Mouse (Mus musculus) layer of hippocampus, adult 2 months (tissue): ENCODE data around the gene Cpt1c. TPM values are rescaled to one million over a fixed set of nuclear protein-coding genes. Genes with fewer than 3 reads are reported as not detected.
A peak's percentile ranks its signal among the peaks of the same experiment; 100 is the strongest.

ENCODE experiments used
- DNase-seq, 2 experiments: peaks; one replicate each; pipeline ENCODE4 v3.0.0; 2022; ENCODE audit warnings: low spot score in 2 of 2
- H3K27ac ChIP-seq: fragments of 200-600 bp; 2 replicates; pipeline ENCODE4 v1.8.1; 2022
- H3K4me3 ChIP-seq: fragments of 200-600 bp; 2 replicates; pipeline ENCODE4 v1.8.1; 2022; ENCODE audit warnings: mild to moderate bottlenecking
- CTCF ChIP-seq: fragments of 200-600 bp; conservative IDR thresholded peaks from 2 replicates; pipeline ENCODE4 v1.8.1; 2022; ENCODE audit warnings: antibody characterized with exemption, mild to moderate bottlenecking, moderate library complexity
- total RNA-seq, 2 experiments: library from RNA; stranded (reverse); gene quantifications; 2 replicates each; pipeline ENCODE4 v1.2.3; 2021

Gene Cpt1c
- total RNA-seq, 2 experiments from 2014 or later, result 138 to 140 TPM

DNA sequence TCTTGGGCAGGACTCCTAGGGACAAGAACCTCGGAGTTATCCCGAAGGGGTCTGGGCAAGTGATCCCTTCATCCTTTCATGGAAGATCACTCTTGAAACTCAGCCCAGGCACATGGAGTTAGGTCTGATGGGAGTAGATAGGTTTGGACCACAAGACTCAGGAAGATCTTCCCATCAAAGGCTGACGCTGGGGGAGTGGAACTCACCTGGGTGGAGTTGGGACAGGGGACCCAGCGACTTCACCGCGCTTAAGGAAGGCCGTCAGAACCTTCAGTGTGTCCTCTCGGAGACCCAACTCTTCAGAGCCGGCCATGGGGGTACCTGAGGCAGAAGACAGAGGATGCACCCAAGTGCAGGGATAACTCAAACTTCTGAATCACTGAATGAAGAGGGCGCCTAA lies 22.0 kb upstream of the Cpt1c start:
- peak overlapping the region; percentile 65 for H3K4me3 ChIP-seq
- no peak for TF ChIP-seq CTCF
- peak overlapping the region; percentile 84; the same call in 1 of the 2 replicates for H3K27ac ChIP-seq
- no peak for DNase-seq

DNA sequence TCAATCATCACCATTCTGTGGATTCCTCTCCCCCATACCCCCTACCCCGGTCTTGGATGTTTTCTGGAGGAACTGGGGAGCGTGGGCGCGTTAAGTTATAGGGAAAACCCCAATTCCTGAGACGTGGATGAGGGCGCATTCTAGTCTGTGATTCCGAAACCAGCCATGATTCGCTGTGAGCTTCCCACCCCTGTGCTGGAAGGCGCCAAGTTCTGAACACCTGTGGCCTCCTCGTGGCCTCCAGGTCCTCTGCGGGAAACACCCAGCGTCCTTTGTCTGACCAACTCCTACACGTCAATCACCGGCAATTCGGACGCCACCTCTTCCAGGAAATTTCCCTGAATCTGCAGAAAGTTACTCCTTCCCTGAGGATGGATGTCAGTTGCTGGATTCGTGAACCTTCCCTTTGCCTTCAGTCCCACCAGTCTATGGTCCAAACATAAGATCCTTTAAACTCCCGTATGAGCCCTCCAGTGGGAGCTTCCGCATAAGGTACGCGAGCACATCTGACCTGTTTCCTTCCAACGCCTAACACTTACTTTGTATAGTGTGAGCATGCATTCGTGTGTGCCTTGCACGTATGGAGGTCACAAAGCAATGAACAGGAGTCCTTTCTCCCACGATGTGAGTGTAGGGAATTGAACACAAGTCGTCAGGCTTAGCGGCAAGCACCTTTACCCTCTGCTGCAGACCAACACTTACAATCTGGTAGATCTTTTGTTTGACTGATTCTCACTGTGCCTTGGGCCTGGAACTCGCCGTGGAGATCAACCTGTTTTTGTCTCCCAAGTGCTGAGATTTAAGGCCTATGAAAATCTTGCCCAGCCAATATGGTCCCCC lies 12.4 kb upstream of the Cpt1c start:
- DNase-seq, result no peak
- Histone ChIP-seq H3K4me3 (peak overlapping the region; percentile 75), H3K27ac (peak overlapping the region; percentile 92)
- no peak for TF ChIP-seq CTCF

DNA sequence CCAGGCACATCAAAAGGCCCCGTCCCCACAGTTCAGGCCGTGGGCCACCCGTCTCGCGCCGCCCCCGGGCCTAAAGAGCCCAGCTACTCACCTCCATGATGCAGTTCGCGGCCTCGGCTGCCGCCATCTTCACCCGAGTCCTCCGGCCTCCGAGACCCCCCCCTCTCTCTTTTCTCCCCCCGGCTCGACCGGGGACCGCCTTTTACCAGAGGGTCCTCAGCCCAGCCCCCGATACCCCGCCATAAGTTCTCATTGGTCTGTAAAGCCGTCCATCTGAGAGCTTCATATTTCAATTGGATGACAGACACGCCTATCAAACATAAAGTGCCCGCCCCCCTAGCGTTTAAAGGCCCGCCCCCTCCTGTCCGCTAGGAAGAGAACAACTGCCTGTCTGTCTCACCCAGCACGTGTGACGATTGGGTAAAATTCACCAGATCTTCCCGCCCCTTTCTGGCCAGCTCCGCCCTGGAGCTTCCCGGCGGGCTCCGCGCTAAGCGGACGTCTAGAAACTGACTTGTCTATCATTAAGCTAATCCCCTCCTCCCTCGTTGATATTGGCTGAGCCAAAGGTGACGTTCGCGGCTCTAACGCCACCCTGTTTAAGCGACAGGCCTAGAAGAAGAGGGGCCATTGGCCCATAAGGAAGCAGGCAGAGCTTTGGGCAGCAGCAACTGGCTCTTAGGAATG lies 11.7 kb upstream of the Cpt1c start, which contains the start of gene Prmt1:
Gene Prmt1, minus strand, starts transcription at position 377 of the 687 bp plus-strand sequence.
- Histone ChIP-seq H3K4me3 (peak within 1 kb of the TSS; percentile 75), H3K27ac (peak within 1 kb of the TSS; percentile 97)
- DNase-seq, result peak; percentile 96 to 100
- TF ChIP-seq CTCF, result no peak

DNA sequence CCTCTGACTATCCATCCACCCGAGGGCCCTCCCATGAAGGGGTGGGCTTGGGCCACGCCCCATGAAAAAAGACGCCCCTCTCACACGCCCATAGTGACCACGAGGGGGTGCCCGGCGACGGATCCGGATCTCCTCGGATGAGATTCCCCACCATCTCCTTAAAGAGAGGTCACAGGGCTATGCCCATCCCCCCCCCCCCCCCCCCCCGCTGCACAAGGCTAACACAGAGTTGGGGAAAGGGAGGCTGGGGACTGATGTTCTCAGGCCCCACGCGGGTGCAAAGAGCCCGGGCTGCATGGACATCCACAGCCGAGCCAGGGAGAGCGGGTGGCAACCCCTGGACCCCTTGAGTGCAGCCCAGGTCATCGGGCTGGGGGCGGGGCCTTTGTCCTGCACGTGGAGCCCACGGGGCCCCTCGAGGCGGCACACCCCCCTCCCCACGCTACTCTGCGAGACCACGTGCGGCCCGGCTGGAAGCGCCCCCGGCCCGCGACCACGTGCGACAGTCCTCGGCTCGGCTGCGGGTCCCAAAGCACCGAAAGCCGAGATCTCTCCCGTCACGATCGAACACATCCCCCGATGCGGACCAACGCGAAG lies 11.0 kb upstream of the Cpt1c start:
- TF ChIP-seq CTCF, result peak; percentile 58
- DNase-seq, result peak in 1 of 2 experiments; percentile 63
- Histone ChIP-seq H3K27ac (peak overlapping the region; percentile 97), H3K4me3 (peak overlapping the region; percentile 62)

DNA sequence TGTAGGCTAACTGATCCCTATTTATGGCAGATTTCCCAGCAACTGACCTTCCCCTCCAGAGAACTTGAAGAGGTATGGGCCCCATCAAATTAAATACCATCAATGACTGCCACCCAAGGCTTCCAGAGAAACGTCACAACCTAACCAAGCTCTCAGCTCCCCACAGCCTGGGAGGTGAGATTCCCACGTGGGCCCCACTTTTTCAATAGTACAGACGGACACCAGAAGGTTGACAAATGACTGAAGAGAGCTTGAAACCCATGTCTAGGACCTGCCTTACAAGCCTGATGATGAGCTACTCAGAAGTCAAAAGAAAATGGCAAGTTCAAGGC lies 10.1 kb upstream of the Cpt1c start:
- TF ChIP-seq CTCF, result no peak
- DNase-seq, result no peak
- no peak overlapping the region; the same call in 1 of the 2 replicates for H3K27ac ChIP-seq
- peak overlapping the region; percentile 62; the same call in 1 of the 2 replicates for H3K4me3 ChIP-seq

DNA sequence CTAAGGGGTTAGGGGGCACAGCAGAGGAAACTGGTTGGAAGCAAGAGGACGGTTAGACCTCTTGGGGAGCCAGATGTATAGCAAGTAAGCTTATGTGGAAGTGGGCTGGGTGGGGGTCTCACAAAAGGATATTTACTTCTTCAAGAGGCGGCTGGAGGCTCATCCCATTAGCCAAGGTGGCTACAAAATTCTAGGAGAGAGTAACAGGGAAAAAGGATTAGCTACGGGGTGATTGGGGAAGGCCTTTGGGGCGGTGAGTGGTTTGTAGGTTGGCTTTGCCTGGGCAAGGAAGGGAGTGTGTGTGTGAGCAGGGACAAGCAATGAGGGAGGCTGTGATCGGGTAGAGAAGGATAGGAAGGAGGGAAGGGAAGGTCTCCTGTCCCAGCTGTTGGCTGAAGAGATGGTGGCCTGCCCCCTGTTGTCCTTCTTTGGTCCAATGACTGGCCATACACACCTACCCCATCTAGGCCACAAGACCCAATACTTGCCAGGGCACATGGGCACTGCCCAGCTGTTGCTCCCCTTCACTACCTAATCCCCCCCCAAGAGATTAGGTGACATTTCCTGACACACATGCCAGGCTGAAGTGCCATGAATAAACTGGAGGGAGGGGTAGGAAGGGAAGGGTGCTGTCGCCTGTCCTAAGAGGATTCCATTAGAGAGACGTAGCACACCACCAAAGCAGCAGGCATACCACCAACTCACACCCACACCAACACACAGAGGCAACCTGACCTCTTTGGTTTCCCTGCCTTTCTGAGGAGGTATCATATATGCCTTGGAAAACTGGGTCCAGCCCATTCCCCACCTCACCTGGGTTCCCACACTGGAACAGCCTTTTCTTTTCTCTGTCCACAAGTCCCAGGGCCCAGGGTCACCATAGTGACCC lies 9.5 kb upstream of the Cpt1c start:
- DNase-seq, result no peak
- Histone ChIP-seq H3K4me3 (no peak overlapping the region), H3K27ac (no peak overlapping the region)
- TF ChIP-seq CTCF, result no peak

DNA sequence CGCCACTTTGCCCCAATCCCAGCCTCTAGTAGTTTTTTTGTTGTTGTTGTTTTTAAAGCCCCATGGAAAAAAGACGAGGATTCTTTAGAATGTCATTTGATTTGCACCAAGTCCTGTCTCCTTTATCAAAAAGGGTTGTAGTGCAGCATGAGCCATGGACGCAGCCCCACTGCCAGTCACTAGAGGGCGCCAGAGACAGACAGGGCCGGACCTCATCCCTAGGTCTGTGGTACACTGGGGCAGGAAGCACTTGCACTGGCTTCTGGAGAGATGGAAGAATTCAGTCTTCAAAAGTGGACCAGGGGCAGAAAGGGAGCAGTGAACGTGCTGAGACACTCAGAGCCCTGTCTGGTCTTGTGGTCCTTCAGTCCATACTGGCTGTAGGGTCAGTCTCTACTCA lies 8.4 kb upstream of the Cpt1c start:
- H3K4me3 ChIP-seq, result no peak overlapping the region
- peak; percentile 97; the same call in 1 of the 2 replicates for TF ChIP-seq CTCF
- no peak overlapping the region for H3K27ac ChIP-seq
- DNase-seq, result peak; percentile 78 to 92

DNA sequence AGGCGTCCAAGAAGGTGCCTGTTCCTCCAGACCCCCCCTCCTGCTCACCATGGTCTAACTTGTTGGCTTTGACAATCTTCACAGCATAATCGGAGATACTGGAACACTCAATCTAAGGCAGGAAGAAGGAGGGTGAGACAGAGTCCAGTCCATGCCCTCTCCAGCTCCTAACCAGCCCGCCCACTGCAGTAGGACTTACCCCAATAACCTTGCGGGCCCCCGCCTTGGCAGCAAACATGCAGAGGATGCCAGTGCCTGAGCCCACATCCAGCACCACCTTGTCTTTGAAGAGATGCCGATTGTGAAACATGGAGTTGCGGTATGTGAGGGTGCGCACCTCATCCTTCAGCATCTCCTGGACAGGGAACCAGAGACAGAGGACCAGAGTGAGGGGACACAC lies 6.9 kb upstream of the Cpt1c start:
- no peak overlapping the region for H3K27ac ChIP-seq
- no peak for TF ChIP-seq CTCF
- no peak overlapping the region for H3K4me3 ChIP-seq
- no peak for DNase-seq

DNA sequence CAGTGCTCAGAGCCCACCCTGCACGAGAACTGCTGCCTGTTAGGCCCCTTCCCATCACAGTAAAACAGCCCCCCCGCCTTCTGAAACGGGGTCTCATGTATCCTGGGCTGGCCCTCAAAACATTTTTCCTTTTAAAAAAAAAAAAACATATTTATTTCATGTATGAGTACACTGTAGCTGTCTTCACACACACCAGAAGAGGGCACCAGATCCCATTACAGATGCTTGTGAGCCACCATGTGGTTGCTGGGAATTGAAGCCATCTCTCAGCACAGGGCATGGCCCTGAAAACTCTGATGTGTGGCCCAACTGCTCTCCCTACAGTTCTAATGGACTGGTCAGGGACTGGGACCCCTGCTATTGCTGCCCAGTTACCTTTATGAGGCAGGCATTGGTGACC lies 3.6 kb upstream of the Cpt1c start:
- Histone ChIP-seq H3K27ac (no peak overlapping the region), H3K4me3 (no peak overlapping the region)
- peak; percentile 53 for TF ChIP-seq CTCF
- no peak for DNase-seq

DNA sequence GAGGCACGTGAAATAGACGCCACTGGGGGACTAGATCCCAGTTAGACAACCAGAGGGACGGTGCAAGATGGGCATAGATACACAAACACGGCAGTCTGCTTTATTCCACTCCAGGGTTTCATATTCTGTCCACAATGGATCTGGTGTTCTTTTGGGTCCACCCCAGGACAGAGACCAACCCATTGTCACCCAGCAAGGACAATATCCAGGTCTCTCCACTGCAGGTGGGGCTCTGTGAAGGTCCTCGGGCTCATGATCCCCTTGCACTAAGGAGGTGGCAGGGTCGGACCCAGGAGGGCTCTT lies 417 bp upstream of the Cpt1c start:
- TF ChIP-seq CTCF, result no peak
- DNase-seq, result no peak
- Histone ChIP-seq H3K27ac (peak overlapping the region; percentile 96), H3K4me3 (no peak overlapping the region; the same call in 1 of the 2 replicates)

DNA sequence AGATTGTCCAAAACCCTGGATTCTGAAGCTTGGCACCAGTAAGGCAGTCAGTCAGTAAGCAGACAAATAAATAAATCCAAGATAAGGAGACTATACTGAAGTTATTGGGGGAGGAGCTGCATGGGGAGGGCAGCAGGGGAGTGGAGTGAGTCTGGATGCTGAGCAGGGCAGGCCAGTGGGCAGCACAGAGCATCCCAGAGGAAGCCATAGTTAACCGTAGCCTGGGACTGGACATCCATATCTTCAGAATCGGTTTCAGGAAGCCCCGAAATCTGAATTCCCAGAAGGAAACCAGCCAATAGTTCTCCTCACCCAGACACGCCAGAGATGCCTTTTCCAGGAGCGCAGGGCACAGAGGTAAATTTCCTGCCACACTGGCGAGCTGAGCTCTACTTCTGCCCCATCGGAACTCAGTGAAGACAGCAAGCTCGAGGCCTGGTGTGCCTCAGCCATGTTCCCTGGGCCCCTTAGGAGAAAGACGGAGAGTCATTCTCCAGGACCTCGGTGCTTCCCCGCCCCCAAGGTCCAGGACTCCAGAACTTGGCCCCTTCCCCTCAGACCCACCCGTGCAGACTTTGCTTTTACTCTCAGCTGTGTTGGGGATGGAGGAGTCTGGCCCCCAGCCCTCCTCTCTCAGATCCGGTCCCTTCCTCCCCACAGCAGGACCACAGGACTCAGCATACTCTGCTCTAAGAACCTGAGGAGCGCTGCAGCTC lies 1.1 kb downstream of the Cpt1c start:
- no peak for TF ChIP-seq CTCF
- DNase-seq, result no peak
- Histone ChIP-seq H3K27ac (peak overlapping the region; percentile 96), H3K4me3 (peak overlapping the region; percentile 94)

DNA sequence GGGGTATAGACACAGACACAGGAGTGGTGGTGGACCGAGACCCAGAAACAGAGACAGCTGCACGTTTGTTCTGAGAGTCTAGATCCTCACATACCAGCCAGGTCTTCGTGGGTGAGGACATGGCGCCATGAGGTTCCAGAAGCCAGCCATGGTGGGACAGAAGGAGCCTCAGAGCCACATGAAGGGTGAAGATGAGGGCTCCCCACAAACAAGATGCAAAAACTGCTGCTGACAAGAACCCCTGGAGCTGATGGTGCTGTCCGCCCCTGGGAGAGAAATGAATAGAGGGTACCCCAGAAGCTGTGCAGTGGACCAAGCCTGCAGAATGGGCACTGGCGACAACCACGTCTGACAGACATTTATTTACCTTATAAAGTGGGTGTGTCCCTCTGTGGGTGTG lies 3.5 kb downstream of the Cpt1c start:
- Histone ChIP-seq H3K27ac (0 out of 2 replicates have a peak overlapping the region, but pooled peaks have one; percentile 1), H3K4me3 (peak overlapping the region; percentile 62; the same call in 1 of the 2 replicates)
- TF ChIP-seq CTCF, result no peak

More for the DNA sequence above, 3.5 kb downstream of the Cpt1c start:
- no peak for DNase-seq
